Mouse (Mus musculus) myocyte (in vitro differentiated cells): ENCODE data around the gene Acr.

ENCODE experiments used
- CEBPB ChIP-seq: IDR thresholded peaks from 2 replicates; pipeline ENCODE4 v1.6.1; 2011; ENCODE audit warnings: mild to moderate bottlenecking, moderate library complexity; ENCODE audit not compliant: poor library complexity, insufficient read depth, severe bottlenecking
- E2F4 ChIP-seq: IDR thresholded peaks from one replicate; pipeline ENCODE4 v1.6.1; 2011; ENCODE audit warnings: mild to moderate bottlenecking, control low read depth, moderate library complexity; ENCODE audit not compliant: insufficient read depth
- MAX ChIP-seq: IDR thresholded peaks from one replicate; pipeline ENCODE4 v1.6.1; 2011; ENCODE audit warnings: low read depth, mild to moderate bottlenecking, control low read depth
- MYOD1 ChIP-seq, 3 experiments: IDR thresholded peaks; one replicate each; pipeline ENCODE4 v1.6.1; 2011; ENCODE audit warnings: control low read depth in 2 of 3, low read depth in 2 of 3, mild to moderate bottlenecking in 2 of 3, moderate library complexity in 1 of 3; ENCODE audit not compliant: insufficient read length in 2 of 3, control insufficient read depth in 1 of 3
- MYOG ChIP-seq, 3 experiments: IDR thresholded peaks; one replicate each; pipeline ENCODE4 v1.6.1; 2011; ENCODE audit warnings: control low read depth in 2 of 3, low read depth in 2 of 3, mild to moderate bottlenecking in 2 of 3; ENCODE audit not compliant: insufficient read length in 2 of 3, control insufficient read depth in 1 of 3, insufficient read depth in 1 of 3
- POLR2A ChIP-seq: IDR thresholded peaks from one replicate; pipeline ENCODE4 v1.6.1; 2011; ENCODE audit warnings: low read depth, mild to moderate bottlenecking, control low read depth, moderate library complexity; ENCODE audit not compliant: insufficient read length
- POLR2AphosphoS2 ChIP-seq: IDR thresholded peaks from one replicate; pipeline ENCODE4 v1.6.1; 2011; ENCODE audit warnings: low read depth, control low read depth; ENCODE audit not compliant: insufficient read length
- REST ChIP-seq: IDR thresholded peaks from one replicate; pipeline ENCODE4 v1.6.1; 2011; ENCODE audit warnings: mild to moderate bottlenecking, control low read depth, moderate library complexity; ENCODE audit not compliant: insufficient read depth, insufficient read length
- SRF ChIP-seq: IDR thresholded peaks from one replicate; pipeline ENCODE4 v1.6.1; 2011; ENCODE audit warnings: low read depth; ENCODE audit not compliant: control insufficient read depth, insufficient read length
- TCF12 ChIP-seq: IDR thresholded peaks from one replicate; pipeline ENCODE4 v1.6.1; 2011; ENCODE audit warnings: mild to moderate bottlenecking, control low read depth; ENCODE audit not compliant: poor library complexity, insufficient read depth, severe bottlenecking
- TCF3 ChIP-seq: IDR thresholded peaks from one replicate; pipeline ENCODE4 v1.6.1; 2011; ENCODE audit warnings: low read depth, control low read depth; ENCODE audit not compliant: insufficient read length
- USF1 ChIP-seq: IDR thresholded peaks from one replicate; pipeline ENCODE4 v1.6.1; 2011; ENCODE audit warnings: low read depth, mild to moderate bottlenecking, control low read depth, moderate library complexity

GRCm38 (mm10) chr15:89547824-89548601 lies 20.1 kb upstream of the Acr start:
- TF ChIP-seq POLR2A (no peak), POLR2AphosphoS2 (no peak), REST (no peak), TCF3 (no peak), MYOD1 (IDR thresholded peaks at IDR 0.05; ENCODE audit: control insufficient read depth in 1 of 3, insufficient read length in 2 of 3, low read depth in 2 of 3) (no peak), MAX (no peak), E2F4 (no peak), SRF (no peak), TCF12 (no peak), USF1 (no peak), MYOG (IDR thresholded peaks at IDR 0.05; ENCODE audit: control insufficient read depth in 1 of 3, insufficient read depth in 1 of 3, insufficient read length in 2 of 3, low read depth in 2 of 3) (no peak), CEBPB (no peak)
